Mouse (Mus musculus) bone marrow, adult 2 months (tissue): ENCODE results near the gene Cyyr1.

Experiments
- CTCF ChIP-seq: fragments of 200-500 bp; IDR thresholded peaks from 2 replicates; pipeline ENCODE4 v1.5.1; 2011; ENCODE audit warnings: low read length, control low read depth; ENCODE audit not compliant: control insufficient read depth, insufficient read depth
- POLR2A ChIP-seq: fragments of 200-500 bp; IDR thresholded peaks from 2 replicates; pipeline ENCODE4 v1.6.1; 2011; ENCODE audit warnings: low read depth, mild to moderate bottlenecking, control low read depth, low read length, borderline replicate concordance; ENCODE audit not compliant: control insufficient read depth

DNA sequence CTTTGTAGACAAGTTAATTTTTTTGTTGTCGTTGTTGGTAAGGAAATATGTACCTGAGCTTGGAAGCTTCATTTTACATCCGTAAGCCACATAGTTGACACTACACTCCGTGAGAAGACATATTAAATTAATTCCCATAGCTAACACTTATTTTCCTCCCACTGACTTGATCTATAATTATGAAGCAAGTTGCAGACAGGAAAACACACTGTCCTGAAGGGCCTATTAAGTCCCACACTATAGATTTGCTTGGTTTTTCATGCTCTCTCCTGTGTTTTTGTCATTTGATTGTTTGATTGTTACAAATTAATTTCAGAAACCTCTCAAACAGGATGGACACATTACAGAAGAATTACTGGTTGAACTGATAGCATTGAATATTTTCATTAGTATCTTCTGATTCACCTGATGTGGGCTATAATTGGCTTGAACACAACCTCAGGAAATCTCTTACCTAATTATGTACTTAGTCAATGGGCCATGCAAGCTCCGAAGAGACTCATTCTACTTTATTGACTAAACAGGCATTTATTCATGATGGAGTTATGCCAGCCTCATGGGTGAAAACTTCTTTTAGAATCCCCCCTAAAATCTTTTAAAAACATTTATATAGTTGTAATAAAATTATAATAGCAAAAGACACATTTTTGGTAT lies 34.5 kb upstream of the Cyyr1 start:
- TF ChIP-seq CTCF (no peak), POLR2A (no peak)
